Mouse (Mus musculus) olfactory bulb, adult 2 months (tissue): Measurements from ENCODE around the gene Tapbp.

Experiments
- CTCF ChIP-seq: fragments of 200-500 bp; IDR thresholded peaks from 2 replicates; pipeline ENCODE4 v1.5.1; 2012; ENCODE audit warnings: low read depth, mild to moderate bottlenecking, low read length, moderate library complexity; ENCODE audit not compliant: insufficient read depth
- POLR2A ChIP-seq: fragments of 200-500 bp; IDR thresholded peaks from 2 replicates; pipeline ENCODE4 v1.6.1; 2012; ENCODE audit warnings: mild to moderate bottlenecking, low read depth, low read length, moderate library complexity; ENCODE audit not compliant: insufficient read depth

DNA sequence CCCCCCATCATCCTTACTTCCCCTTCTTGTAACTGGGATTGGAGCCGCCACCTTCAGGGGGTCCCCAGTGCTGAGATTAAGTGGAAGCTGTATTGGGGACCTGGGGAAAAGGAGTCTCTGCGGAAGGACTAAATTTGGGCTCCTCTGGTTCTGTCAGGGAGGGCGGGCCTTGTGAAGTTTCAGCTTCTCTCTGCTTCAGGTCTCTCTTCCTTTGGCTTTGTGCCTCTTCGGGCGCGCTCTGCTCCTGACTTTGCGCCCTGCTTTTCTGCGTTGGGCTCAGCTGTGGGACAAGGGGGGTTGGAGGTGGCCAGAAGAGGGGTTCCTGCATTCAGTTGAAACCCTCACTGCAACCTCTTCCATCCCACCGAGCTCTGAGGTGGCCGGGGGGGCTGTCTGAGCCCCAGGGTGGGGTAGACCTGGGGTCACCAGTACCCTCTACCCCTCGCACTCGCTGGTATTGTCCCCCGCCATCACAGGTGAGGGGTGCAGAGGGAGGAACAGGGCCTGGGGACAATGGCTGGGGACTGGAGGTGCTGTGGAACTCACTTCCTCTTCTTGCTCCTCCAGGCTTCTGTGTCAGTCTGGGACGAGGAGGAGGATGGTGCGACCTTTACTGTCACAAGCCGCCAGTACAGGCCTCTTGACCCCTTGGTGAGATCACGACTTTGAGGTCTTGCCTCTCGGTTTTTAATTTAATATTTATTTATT lies 15.6 kb downstream of the Tapbp start:
- TF ChIP-seq CTCF (no peak), POLR2A (no peak)
